Mouse (Mus musculus) adrenal gland, adult 18-20 months (tissue): Measurements from ENCODE around the gene Lmo1. TPM values are rescaled to one million over a fixed set of nuclear protein-coding genes. Genes with fewer than 3 reads are reported as not detected.
A peak's percentile ranks its signal among the peaks of the same experiment; 100 is the strongest.

Experiments
- DNase-seq, 2 experiments: peaks; one replicate each; pipeline ENCODE4 v3.0.0; 2021 to 2022; ENCODE audit warnings: low spot score in 2 of 2
- long read RNA-seq, 2 experiments: library from polyadenylated mRNA; stranded (forward); transcript quantifications; one replicate each; pipeline ENCODE4 v2.0.0; 2021
- total RNA-seq, 2 experiments: library from RNA; stranded (reverse); gene quantifications; 1 replicate in 1 of 2; 2 replicates in 1 of 2; pipeline ENCODE4 v1.2.3; 2021

Lmo1 gene
- 1 to 10 TPM; 2.8 to 7.6 TPM for total RNA-seq
- long read RNA-seq, experiment 1, partial matches to known transcripts, result 0 of 3 reads
- long read RNA-seq, experiment 1, other reads (novel, unspliced or antisense), result 1 of 3 reads
- long read RNA-seq, experiment 2, partial matches to known transcripts, result 1 of 7 reads
- long read RNA-seq, experiment 2, other reads (novel, unspliced or antisense), result 1 of 7 reads

DNA sequence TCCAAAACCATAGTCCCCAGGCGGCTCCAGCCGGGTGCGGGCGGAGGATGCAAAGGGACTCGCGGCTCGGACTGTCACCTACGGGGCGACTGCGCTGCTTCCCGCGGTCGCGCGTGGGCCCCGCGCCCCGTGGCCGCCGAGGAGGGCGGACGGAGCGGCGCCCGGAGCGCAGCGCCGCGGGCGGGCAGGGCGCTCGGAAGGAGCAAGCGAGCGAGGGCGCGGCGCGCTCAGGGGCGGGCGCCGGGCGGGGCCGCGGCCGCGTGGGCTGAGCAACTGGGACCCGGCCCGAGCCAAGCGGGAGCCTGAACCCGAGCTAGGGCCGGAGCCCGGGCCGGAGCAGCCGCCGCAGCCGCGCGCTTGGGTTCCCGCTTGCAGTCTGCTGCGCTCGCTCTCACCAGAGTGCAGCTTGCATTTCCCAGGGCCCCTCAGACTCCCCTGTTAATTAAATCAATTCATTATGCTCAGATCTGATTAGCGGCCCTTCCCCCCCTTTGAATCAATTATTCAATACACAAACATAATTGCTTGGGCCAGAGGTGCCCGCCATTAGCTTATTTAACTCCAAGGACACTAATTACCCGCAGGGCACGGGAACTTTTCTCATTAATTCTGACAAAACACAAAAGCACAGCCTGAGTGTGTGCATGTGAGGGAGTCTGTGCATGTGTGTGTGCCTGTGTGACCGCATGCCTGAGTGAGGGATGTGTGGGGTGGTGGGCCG lies at the start of gene Lmo1:
Gene Lmo1 (minus strand): TSS at position 259 of the 721 bp plus-strand sequence.
- peak; percentile 49 to 58 for DNase-seq

DNA sequence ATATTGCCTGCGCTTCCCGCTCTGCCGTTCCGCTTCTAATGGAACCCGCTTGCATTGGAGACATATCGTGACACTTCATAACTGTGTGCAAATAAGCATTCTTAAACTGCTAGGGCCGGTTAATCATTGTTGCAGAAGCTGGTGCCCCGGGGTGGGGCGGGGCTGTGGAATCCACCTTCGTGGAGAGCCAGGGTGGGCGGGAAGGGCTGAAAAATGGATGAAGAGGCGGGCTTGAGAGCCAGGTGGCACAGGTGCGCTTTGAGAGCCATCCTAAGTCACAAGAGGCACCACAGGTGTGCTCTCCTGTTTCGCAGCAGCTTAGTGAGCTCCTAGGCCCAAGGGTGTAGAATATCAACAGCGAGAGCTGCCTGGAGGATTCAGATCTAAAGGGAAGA lies 46.7 kb upstream of the Lmo1 start:
- no peak for DNase-seq

DNA sequence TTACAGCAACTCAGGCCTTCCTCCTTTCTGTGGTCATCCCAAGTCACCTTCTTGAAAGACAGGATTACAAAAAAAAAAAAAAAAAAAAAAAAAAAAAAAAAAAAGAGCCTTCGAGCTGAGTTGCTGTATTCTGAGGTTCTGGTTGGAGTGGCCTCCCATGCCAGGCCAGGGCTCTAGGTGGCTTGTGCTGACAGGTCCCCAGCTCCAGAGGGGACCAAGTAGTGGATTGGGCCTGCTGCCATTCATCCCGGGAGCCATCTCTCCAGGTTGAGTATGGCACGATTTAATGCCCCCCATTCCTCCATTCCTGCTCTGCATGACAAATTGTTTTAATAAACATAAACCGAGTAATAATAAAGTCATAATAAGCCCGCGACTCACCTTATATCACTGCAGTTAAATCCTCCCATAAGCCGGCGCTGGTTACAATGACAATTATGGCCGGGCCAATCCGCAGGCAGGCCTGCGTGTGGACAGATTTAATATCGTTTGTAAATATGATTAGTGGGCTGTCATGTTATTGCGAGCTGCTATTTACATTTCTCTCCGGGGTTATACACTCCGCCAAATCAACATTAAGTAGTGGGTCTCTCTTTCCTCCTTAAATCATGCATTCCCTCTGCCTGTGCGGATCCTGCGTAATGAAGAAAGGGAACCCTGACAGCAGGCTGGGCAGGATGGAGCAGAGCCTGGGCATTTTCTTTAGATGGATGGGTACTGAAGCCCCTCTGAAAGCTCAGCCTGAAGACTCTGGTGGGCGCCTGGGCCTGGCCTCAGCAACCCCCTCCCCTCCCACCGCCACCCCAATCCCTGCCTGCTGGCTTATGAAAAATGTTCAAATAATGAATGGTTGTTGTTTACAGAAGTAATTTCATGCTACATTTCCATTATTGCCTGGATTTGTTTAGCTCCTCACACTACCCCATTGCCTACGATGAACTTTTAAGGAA lies 46.0 kb upstream of the Lmo1 start:
- DNase-seq, result no peak

- no peak for DNase-seq
Observed at GRCm38 (mm10) chr7:109220026-109220425, 45.0 kb upstream of the Lmo1 start.

GRCm38 (mm10) chr7:109218977-109219271 lies 43.9 kb upstream of the Lmo1 start:
- DNase-seq, result no peak

GRCm38 (mm10) chr7:109218130-109218976 lies 43.3 kb upstream of the Lmo1 start:
- DNase-seq, result peak; percentile 77 to 78

DNA sequence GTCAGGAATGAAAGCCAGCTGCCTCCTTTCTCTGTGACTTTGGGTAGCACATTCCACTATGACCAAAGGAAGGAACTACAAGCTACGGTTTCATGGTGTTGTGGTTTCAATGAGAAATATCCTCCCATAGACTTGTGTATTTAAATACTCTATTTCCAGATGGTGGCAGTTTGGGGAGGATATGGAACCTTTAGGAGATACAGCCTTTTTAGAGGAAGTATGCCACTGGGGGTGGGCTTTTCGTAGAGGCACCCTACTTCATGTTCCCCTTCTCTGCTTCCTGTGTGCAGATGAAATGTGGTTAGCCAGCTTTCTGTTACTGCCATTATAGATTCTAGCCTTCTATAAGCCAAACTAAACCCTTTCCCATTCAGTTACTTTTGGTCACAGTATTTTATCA lies 34.8 kb upstream of the Lmo1 start:
- DNase-seq, result no peak

DNA sequence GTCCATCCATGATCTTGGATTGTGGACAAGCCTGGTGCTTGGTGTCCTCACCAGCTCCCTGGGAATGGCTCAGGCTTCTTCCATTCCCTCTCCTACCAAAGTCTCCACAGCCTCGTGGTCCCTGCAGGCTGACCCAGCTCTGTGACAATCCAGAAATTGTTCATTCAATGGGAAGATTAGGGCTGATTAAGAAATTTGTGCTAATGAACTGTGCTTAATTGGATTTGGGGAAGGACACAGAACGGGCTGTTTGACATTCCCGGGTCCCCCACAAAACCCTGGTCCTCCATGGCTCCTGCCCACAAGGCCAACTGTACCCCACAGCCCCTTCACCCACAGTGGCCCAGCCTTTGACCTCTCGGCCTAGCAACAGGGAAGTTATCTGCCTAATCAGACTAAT lies 32.8 kb upstream of the Lmo1 start:
- no peak for DNase-seq

DNA sequence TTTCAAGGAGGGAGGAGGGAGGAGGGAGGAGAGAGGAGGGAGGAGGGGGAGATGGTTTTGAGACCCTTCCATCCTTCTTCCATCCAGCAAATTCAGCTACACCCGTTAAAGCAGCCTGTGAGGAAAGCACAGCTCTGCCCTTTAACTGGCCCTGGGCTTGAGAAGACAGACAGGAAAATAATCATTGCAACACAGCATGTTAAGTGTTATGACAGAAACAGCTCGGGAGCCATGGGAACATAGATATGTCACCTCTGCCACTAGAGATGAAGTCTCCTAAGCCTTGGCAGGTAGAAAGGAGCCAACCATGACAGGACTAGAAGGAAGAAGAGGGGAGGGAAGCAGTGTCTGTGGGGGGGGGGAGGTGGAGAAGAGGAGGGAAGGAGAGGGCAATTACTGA lies 31.4 kb upstream of the Lmo1 start:
- no peak for DNase-seq

DNA sequence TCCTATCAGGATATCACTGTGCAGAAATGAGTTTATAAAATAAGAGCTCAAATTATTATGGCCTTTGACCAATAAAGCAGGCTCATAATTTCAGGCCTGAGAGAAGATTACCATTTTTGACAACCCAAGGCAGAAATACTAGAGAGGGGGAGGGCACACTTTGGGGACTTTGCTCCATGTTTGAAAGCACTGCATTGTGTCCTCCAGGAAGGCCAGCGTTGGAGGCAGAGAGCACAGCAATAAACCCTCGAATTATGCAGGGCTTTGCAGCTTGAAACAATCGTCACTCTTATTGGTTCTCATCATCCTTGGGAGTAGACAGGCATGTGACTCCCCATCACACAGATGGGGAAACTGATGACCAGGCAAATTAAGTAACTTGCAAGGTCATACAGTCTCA lies 28.1 kb upstream of the Lmo1 start:
- no peak for DNase-seq

DNA sequence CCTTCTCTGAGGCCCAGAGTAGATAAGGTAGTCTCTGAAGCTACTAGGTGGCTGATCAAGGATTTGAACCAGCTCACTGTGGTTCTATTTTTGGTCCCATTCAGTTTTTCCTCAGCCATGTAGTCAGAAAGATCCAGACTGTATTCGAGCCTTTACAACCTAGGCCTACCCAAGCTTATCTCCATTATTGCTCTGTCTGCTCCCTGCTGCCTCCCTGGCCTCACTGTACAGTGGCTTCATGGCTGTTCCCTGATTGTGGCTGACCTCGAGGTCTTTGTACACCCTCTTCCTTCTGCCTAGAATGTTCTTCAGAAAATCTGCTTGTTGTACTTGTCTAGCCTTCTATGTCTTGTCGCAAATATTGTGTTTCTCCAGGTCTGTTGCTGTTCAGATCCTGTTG lies 25.6 kb upstream of the Lmo1 start:
- no peak for DNase-seq

DNA sequence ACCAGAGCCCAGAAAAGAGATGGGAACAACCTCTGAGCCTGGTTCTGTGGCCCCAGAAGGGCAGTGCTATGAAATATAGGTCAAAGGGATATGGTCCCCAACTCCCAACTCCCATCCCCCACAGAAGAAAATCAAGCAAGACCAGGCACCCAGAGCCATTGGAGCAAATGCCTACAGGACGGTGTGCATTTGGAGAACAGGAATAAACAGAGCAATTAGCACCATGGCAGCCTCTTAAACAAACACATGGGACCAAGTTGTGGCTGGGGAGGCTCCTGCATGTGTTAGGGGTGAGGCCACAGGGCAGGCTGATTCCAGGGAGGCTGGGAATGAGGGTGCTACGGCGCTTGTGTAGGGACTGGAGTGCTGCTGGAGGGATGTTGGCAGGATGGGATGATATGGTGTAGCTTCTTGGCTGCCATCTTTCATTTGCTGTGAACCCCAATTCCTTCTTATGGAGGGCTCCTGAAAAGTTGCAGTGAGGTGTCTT lies 22.2 kb upstream of the Lmo1 start:
- DNase-seq, result no peak

- DNase-seq, result no peak
Observed at GRCm38 (mm10) chr7:109196399-109197082, 21.5 kb upstream of the Lmo1 start.

GRCm38 (mm10) chr7:109195982-109196381 lies 21.0 kb upstream of the Lmo1 start:
- DNase-seq, result no peak

GRCm38 (mm10) chr7:109194850-109195249 lies 19.8 kb upstream of the Lmo1 start:
- no peak for DNase-seq

GRCm38 (mm10) chr7:109187244-109188035 lies 12.4 kb upstream of the Lmo1 start:
- peak in 1 of 2 experiments; percentile 16 for DNase-seq

- no peak for DNase-seq
Observed at GRCm38 (mm10) chr7:109185975-109186374, 11.0 kb upstream of the Lmo1 start.

DNA sequence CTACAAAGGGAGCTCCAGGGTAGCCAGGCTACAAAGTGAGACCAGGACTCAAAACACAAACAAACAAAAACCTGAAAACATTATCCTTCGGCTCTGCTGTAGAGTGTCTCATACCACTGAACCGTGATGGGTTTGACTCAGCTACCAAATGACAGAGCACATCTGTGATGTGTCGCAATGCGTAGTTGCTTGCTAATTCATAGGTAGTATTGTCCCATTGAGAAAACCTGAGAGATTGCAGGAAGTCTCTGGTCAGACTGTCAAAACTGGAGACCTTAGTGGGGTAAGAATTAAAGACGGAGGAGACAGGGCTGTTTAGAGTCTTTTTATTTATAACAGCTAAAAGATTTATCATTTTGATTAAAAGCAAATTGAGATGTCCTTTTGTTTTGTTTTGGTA lies 10.6 kb upstream of the Lmo1 start:
- DNase-seq, result no peak

DNA sequence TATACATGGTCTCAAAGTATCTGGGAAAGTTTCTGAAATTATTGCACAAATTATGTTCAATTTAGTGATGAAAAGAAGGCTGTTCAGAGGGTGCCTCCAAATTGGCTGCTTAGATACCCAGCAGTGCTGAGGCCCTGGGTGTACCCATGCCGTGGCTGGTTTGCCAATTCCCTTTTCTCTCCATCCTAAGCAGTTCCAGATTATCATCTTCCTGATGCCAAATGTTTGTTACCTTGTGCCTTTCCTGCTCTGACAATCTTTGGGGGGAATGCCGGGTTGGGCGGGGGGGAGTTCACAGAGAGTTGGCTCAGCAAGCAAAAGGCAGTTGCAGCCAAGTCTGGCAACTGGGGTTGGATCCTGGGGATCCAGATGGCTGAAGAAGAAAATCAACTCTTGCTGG lies 1.7 kb upstream of the Lmo1 start:
- no peak for DNase-seq
